Mouse (Mus musculus) lung, embryonic 15.5 days (tissue): Measurements from ENCODE around the gene Il1r2. TPM values are rescaled to one million over a fixed set of nuclear protein-coding genes. Genes with fewer than 3 reads are reported as not detected.

ENCODE experiments used
- ATAC-seq: fragments of 200-750 bp; cut with Nextera tagmentation; 2 replicates; pipeline ENCODE4 v1.8.0; 2017; ENCODE audit warnings: moderate number of reproducible peaks, borderline replicate concordance; ENCODE audit not compliant: low FRiP score, low TSS enrichment; ENCODE audit errors: extremely low read depth
- H3K27ac ChIP-seq: fragments of 300-500 bp; sonication (generic); 2 replicates; pipeline ENCODE4 v1.5.1; 2015; ENCODE audit warnings: moderate library complexity, mild to moderate bottlenecking, inconsistent platforms
- H3K27me3 ChIP-seq: fragments of 300-500 bp; sonication (generic); 2 replicates; pipeline ENCODE4 v1.6.1; 2015; ENCODE audit warnings: inconsistent platforms
- H3K36me3 ChIP-seq: fragments of 300-500 bp; sonication (generic); 2 replicates; pipeline ENCODE4 v1.6.1; 2015; ENCODE audit warnings: inconsistent platforms
- H3K4me1 ChIP-seq: fragments of 300-500 bp; sonication (generic); 2 replicates; pipeline ENCODE4 v1.6.1; 2015; ENCODE audit warnings: inconsistent platforms
- H3K4me2 ChIP-seq: fragments of 300-500 bp; sonication (generic); 2 replicates; pipeline ENCODE4 v1.6.1; 2015; ENCODE audit warnings: inconsistent platforms, mild to moderate bottlenecking, moderate library complexity
- H3K4me3 ChIP-seq: fragments of 300-500 bp; sonication (generic); 2 replicates; pipeline ENCODE4 v1.5.1; 2015; ENCODE audit warnings: mild to moderate bottlenecking, inconsistent platforms
- H3K9ac ChIP-seq: fragments of 300-500 bp; sonication (generic); 2 replicates; pipeline ENCODE4 v1.6.1; 2015; ENCODE audit warnings: inconsistent platforms
- H3K9me3 ChIP-seq: fragments of 300-500 bp; sonication (generic); 2 replicates; pipeline ENCODE4 v1.6.1; 2016; ENCODE audit warnings: inconsistent platforms
- WGBS: fragments of 180-500 bp; shearing (Covaris S2); methylation state at CpG from one replicate; pipeline ENCODE4 v1.1.7; 2015; 5-methylcytosine and 5-hydroxymethylcytosine counted together
- polyA plus RNA-seq: library from polyadenylated mRNA; unstranded; fragments of >200 nt; fragmentation: Nextera tagmentation; extraction: Ambion mirVana; gene quantifications from 2 replicates; pipeline ENCODE4 v1.2.1, GENCODE M21; 2015

Gene Il1r2
- polyA plus RNA-seq, 1 experiment from 2014 or later: 1.3 TPM

GRCm38 (mm10) chr1:40107971-40108749, 34.3 kb downstream of the Il1r2 start:
- no peak for ATAC-seq
- H3K27me3 ChIP-seq: no peaks in the 10 kb centered on the region
- H3K4me3 ChIP-seq: no peak overlapping the region
- H3K9ac ChIP-seq: no peak overlapping the region
- H3K36me3 ChIP-seq: no peaks in the 10 kb centered on the region
- H3K27ac ChIP-seq: no peak overlapping the region
- H3K9me3 ChIP-seq: no peaks in the 10 kb centered on the region
- 77% methylated on average over 5 of the region's 5 CpGs for WGBS
- no peaks in the 10 kb centered on the region for H3K4me1 ChIP-seq
- no peak overlapping the region for H3K4me2 ChIP-seq

DNA sequence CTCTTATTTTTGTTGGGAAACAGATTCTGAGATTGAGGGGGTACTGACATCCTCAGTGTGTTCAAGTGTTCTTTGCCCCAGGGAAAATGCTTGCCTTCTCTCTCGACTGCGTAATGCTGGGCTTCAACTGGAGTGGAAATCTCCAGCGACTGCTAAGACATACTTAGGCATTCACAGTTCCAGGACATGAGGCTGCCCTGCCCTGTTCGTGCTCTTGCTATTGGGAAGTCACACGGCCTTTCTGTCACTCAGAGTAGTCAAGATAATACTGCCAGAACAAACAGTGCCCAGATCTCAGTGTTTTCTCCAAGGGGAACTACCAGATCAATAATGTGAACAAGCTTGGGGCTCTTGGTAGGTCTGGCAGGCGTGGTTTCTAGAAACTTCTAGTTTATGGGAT, 35.9 kb downstream of the Il1r2 start:
- Histone ChIP-seq H3K27ac (no peak overlapping the region), H3K4me2 (no peak overlapping the region), H3K9ac (no peak overlapping the region), H3K27me3 (no peaks in the 10 kb centered on the region), H3K4me1 (no peaks in the 10 kb centered on the region), H3K4me3 (no peak overlapping the region), H3K36me3 (no peaks in the 10 kb centered on the region), H3K9me3 (no peaks in the 10 kb centered on the region)
- WGBS: 54% methylated on average over 6 of the region's 6 CpGs
- ATAC-seq: no peak

GRCm38 (mm10) chr1:40115271-40115670, 41.4 kb downstream of the Il1r2 start:
- no peak overlapping the region for H3K9ac ChIP-seq
- H3K4me2 ChIP-seq: no peak overlapping the region
- H3K27me3 ChIP-seq: no peaks in the 10 kb centered on the region
- H3K27ac ChIP-seq: no peak overlapping the region
- WGBS: 42% methylated on average over 8 of the region's 8 CpGs
- 0 out of 2 replicates have a peak, but pooled peaks cover 6% of the 10 kb centered on the region for H3K4me1 ChIP-seq
- no peaks in the 10 kb centered on the region for H3K9me3 ChIP-seq
- H3K36me3 ChIP-seq: no peaks in the 10 kb centered on the region
- ATAC-seq: no peak
- no peak overlapping the region for H3K4me3 ChIP-seq

DNA sequence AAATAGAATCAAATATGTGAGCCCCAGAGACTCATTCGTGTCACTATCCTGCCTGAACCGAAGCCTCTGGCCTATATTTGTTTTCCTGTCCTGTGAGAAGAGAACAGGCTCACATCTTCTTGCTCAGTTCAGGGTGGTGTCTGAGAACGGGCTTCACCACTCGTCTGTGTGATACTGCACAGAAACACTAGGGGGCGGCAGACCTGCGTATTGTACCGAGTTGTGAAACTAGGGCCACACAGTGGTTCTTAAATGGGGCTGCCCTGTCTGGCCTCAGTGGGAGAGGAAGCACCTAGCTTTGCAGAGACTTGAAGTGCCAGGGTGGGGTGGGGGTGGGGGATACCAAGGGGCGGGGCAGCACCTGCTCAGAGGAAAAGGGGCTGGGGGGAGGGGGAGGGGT, 42.5 kb downstream of the Il1r2 start:
- peak; percentile 71 for ATAC-seq
- H3K4me1 ChIP-seq: 0 out of 2 replicates have a peak, but pooled peaks cover 6% of the 10 kb centered on the region
- H3K27me3 ChIP-seq: no peaks in the 10 kb centered on the region
- H3K27ac ChIP-seq: no peak overlapping the region
- no peak overlapping the region for H3K9ac ChIP-seq
- no peak overlapping the region for H3K4me2 ChIP-seq
- H3K4me3 ChIP-seq: no peak overlapping the region
- no peaks in the 10 kb centered on the region for H3K9me3 ChIP-seq
- H3K36me3 ChIP-seq: no peaks in the 10 kb centered on the region
- WGBS: 5% methylated on average over 8 of the region's 8 CpGs

DNA sequence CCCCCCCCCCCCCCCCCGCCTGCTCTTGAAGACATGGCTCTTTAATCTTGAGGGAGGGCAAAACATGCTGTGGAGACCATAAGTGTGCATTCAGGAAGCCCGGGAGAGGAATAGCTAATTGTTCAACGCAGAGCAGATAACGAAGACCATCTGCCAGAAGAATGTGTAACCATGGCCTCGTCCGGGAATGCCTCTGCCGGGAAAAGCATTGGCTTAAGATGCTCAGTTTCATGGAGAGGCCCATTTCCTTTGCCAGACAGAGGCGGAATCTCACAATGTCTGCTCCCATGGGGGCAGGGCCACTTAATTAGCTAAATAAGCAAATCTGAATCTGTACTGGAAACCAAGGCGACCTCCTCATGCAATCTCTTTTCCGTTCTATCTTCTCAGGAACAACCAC, 43.7 kb downstream of the Il1r2 start:
- Histone ChIP-seq H3K4me2 (no peak overlapping the region), H3K27me3 (no peaks in the 10 kb centered on the region), H3K4me1 (0 out of 2 replicates have a peak, but pooled peaks cover 6% of the 10 kb centered on the region), H3K27ac (no peak overlapping the region), H3K36me3 (no peaks in the 10 kb centered on the region), H3K4me3 (no peak overlapping the region), H3K9ac (no peak overlapping the region), H3K9me3 (no peaks in the 10 kb centered on the region)
- no peak for ATAC-seq
- WGBS: 46% methylated on average over 10 of the region's 10 CpGs

- 44% methylated on average over 4 of the region's 4 CpGs for WGBS
- no peak for ATAC-seq
- H3K4me1 ChIP-seq: no peaks in the 10 kb centered on the region
- no peak overlapping the region for H3K27ac ChIP-seq
- no peak overlapping the region for H3K4me3 ChIP-seq
- no peaks in the 10 kb centered on the region for H3K27me3 ChIP-seq
- H3K9ac ChIP-seq: no peak overlapping the region
- no peaks in the 10 kb centered on the region for H3K9me3 ChIP-seq
- no peaks in the 10 kb centered on the region for H3K36me3 ChIP-seq
- no peak overlapping the region for H3K4me2 ChIP-seq
These were observed 50.4 kb downstream of the Il1r2 start for GRCm38 (mm10) chr1:40124237-40124636.

GRCm38 (mm10) chr1:40128481-40128880, 54.6 kb downstream of the Il1r2 start:
- no peak for ATAC-seq
- H3K4me1 ChIP-seq: no peaks in the 10 kb centered on the region
- WGBS: 77% methylated on average over 4 of the region's 4 CpGs

DNA sequence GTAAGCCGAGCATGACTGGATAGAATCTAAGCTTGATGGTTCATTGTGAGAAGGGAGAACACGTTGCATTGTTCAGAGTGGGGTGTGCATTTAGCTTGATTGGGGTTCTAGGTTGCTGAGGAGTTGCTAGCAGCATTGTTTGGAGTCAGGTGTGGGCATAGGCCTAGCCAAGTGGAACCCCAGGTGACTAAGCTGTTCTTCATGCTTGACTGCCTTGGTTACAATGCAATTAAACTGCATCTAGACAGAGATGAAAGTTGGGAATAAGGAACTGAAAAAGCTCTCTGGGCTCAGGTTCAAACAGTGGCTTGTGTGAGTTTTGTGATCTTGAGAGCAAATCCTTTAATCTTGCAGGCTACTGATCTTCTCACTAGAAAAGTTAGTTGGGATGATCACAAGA, 55.4 kb downstream of the Il1r2 start:
- H3K27ac ChIP-seq: no peak overlapping the region
- H3K4me1 ChIP-seq: no peaks in the 10 kb centered on the region
- H3K27me3 ChIP-seq: no peaks in the 10 kb centered on the region
- no peak for ATAC-seq
- H3K4me3 ChIP-seq: no peak overlapping the region
- 60% methylated on average over 2 of the region's 2 CpGs for WGBS
- no peaks in the 10 kb centered on the region for H3K9me3 ChIP-seq
- H3K36me3 ChIP-seq: no peaks in the 10 kb centered on the region
- no peak overlapping the region for H3K4me2 ChIP-seq
- H3K9ac ChIP-seq: no peak overlapping the region

More at GRCm38 (mm10) chr1:40128481-40128880, 54.6 kb downstream of the Il1r2 start:
- Histone ChIP-seq H3K27ac (no peak overlapping the region), H3K9ac (no peak overlapping the region), H3K4me3 (no peak overlapping the region), H3K27me3 (no peaks in the 10 kb centered on the region), H3K4me2 (no peak overlapping the region), H3K9me3 (no peaks in the 10 kb centered on the region), H3K36me3 (no peaks in the 10 kb centered on the region)

- H3K27me3 ChIP-seq: no peaks in the 10 kb centered on the region
- no peak overlapping the region for H3K9ac ChIP-seq
- no peak overlapping the region for H3K4me3 ChIP-seq
- H3K9me3 ChIP-seq: no peaks in the 10 kb centered on the region
- no peak for ATAC-seq
- no peaks in the 10 kb centered on the region for H3K4me1 ChIP-seq
- 30% methylated on average over 1 of the region's 1 CpGs for WGBS
- no peak overlapping the region for H3K27ac ChIP-seq
- H3K36me3 ChIP-seq: no peaks in the 10 kb centered on the region
- H3K4me2 ChIP-seq: no peak overlapping the region
These were observed 57.8 kb downstream of the Il1r2 start for GRCm38 (mm10) chr1:40131631-40132030.

DNA sequence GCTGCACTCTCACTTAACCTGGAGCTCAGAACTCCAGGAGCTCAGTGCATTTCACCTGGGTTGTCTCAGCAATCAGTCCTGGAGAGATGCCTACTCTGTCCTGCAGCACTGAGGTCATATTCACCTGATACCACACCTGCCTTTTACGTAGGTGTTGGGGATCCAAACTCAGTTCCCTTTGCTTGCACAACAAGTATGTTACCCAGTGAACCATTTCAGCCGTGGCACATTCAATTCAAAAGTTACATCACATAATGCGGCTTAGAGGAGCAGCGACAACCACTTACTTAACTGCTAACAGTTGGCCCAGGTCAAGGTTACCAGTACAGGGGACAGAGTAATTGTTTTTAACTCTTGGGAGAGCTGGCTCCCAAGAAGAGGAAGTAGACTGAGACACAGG, 58.8 kb downstream of the Il1r2 start:
- H3K27ac ChIP-seq: no peak overlapping the region
- no peak overlapping the region for H3K4me2 ChIP-seq
- no peaks in the 10 kb centered on the region for H3K36me3 ChIP-seq
- no peaks in the 10 kb centered on the region for H3K4me1 ChIP-seq
- WGBS: 86% methylated on average over 4 of the region's 4 CpGs
- no peak overlapping the region for H3K9ac ChIP-seq
- no peak for ATAC-seq
- no peak overlapping the region for H3K4me3 ChIP-seq
- H3K27me3 ChIP-seq: no peaks in the 10 kb centered on the region
- H3K9me3 ChIP-seq: no peaks in the 10 kb centered on the region

- Histone ChIP-seq H3K4me1 (no peaks in the 10 kb centered on the region), H3K9me3 (no peaks in the 10 kb centered on the region), H3K36me3 (no peaks in the 10 kb centered on the region), H3K4me2 (no peak overlapping the region), H3K27ac (no peak overlapping the region), H3K9ac (no peak overlapping the region), H3K4me3 (no peak overlapping the region), H3K27me3 (no peaks in the 10 kb centered on the region)
- ATAC-seq: no peak
- WGBS: 75% methylated on average over 3 of the region's 3 CpGs
These were observed 59.7 kb downstream of the Il1r2 start for GRCm38 (mm10) chr1:40133567-40133966.

DNA sequence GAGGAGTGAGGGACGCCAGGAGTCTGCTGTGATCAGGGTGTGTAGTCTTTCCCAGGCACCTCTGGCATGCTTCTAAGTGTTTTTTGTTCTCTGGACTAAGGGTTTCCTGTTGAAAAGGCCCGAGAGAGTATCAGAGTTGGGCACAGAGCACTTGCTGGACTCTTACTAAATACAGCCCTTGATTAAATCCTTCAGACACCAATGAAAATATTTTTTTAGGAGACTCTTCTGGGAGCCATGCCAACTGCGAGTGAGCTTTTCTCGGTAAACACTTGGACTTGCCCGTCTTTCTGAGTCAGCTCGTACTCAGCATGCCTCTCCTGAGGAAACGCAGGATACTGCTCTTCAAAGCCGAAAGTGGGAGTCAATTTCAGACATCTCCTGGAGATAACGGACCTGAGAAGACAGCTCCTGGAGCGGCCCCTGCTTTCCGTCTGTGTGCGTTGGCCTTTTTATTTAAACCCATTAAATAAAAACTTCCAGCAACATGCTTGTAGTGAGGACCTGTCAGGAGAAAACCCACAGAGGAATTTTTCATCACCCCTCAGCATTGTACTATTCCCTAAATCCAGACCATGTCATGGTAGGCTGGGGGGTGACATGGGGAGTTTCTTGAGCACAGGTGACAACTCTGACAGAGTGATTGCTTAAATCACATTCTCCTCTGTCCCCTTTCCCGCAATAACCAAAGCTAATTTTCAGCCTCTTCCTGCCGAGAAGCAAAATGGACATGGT, 66.1 kb downstream of the Il1r2 start:
- Histone ChIP-seq H3K4me1 (peaks cover 16% of the 10 kb centered on the region), H3K36me3 (no peaks in the 10 kb centered on the region), H3K27ac (peak overlapping the region; percentile 77), H3K27me3 (no peaks in the 10 kb centered on the region), H3K4me3 (no peak overlapping the region), H3K4me2 (peak overlapping the region; percentile 10), H3K9me3 (no peaks in the 10 kb centered on the region), H3K9ac (no peak overlapping the region)
- ATAC-seq: peak; percentile 85
- WGBS: 16% methylated on average over 14 of the region's 14 CpGs
